Mouse (Mus musculus) lung, postnatal 0 days (tissue): ENCODE results near the gene Slc25a22. TPM values are rescaled to one million over a fixed set of nuclear protein-coding genes. Genes with fewer than 3 reads are reported as not detected.

ENCODE experiments used
- ATAC-seq: fragments of 200-750 bp; cut with Nextera tagmentation; 2 replicates; pipeline ENCODE4 v1.8.0; 2017; ENCODE audit warnings: moderate library complexity
- DNase-seq: peaks from one replicate; pipeline ENCODE4 v3.0.0-alpha.2; 2016; ENCODE audit warnings: low spot score
- H3K27ac ChIP-seq: fragments of 300-500 bp; sonication (generic); 2 replicates; pipeline ENCODE4 v1.5.1; 2014; ENCODE audit warnings: antibody characterized with exemption, mild to moderate bottlenecking, low read length, mixed read lengths
- H3K27me3 ChIP-seq: fragments of 300-500 bp; sonication (generic); replicated peaks from 2 replicates; pipeline ENCODE4 v1.6.1; 2014; ENCODE audit warnings: low read length, mixed read lengths; ENCODE audit not compliant: insufficient read depth
- H3K36me3 ChIP-seq: fragments of 300-500 bp; sonication (generic); 2 replicates; pipeline ENCODE4 v1.6.1; 2014; ENCODE audit warnings: low read length, mixed read lengths; ENCODE audit not compliant: insufficient read depth
- H3K4me1 ChIP-seq: fragments of 300-500 bp; sonication (generic); 2 replicates; pipeline ENCODE4 v1.6.1; 2014; ENCODE audit warnings: antibody characterized with exemption, low read depth, low read length, mixed read lengths; ENCODE audit not compliant: insufficient read depth
- H3K4me2 ChIP-seq: fragments of 300-500 bp; sonication (generic); replicated peaks from 2 replicates; pipeline ENCODE4 v1.6.1; 2014; ENCODE audit warnings: low read depth, mild to moderate bottlenecking, low read length, moderate library complexity, mixed read lengths
- H3K4me3 ChIP-seq: fragments of 300-500 bp; sonication (generic); 2 replicates; pipeline ENCODE4 v1.5.1; 2014; ENCODE audit warnings: low read depth, low read length
- H3K9ac ChIP-seq: fragments of 300-500 bp; sonication (generic); replicated peaks from 2 replicates; pipeline ENCODE4 v1.6.1; 2014; ENCODE audit warnings: low read depth, mild to moderate bottlenecking
- H3K9me3 ChIP-seq: fragments of 300-500 bp; sonication (generic); 2 replicates; pipeline ENCODE4 v1.6.1; 2016; ENCODE audit warnings: low read length, mixed read lengths
- CTCF ChIP-seq: IDR thresholded peaks from 2 replicates; pipeline ENCODE4 v1.5.1; 2016; ENCODE audit warnings: antibody characterized with exemption, mild to moderate bottlenecking
- EP300 ChIP-seq: IDR thresholded peaks from 2 replicates; pipeline ENCODE4 v1.6.1; 2016; ENCODE audit warnings: antibody characterized with exemption, mild to moderate bottlenecking, control low read depth
- WGBS: fragments of 180-500 bp; shearing (Covaris S2); extraction: QIAGEN DNeasy Blood & Tissue Kit; methylation state at CpG from one replicate; pipeline ENCODE4 v1.1.7; 2014; 5-methylcytosine and 5-hydroxymethylcytosine counted together
- polyA plus RNA-seq: library from polyadenylated mRNA; unstranded; fragments of >200 nt; fragmentation: Nextera tagmentation; extraction: Ambion mirVana; gene quantifications from 2 replicates; pipeline ENCODE4 v1.2.1, GENCODE M21; 2015

Slc25a22 gene
- polyA plus RNA-seq, 1 experiment from 2014 or later, result 12.3 TPM

DNA sequence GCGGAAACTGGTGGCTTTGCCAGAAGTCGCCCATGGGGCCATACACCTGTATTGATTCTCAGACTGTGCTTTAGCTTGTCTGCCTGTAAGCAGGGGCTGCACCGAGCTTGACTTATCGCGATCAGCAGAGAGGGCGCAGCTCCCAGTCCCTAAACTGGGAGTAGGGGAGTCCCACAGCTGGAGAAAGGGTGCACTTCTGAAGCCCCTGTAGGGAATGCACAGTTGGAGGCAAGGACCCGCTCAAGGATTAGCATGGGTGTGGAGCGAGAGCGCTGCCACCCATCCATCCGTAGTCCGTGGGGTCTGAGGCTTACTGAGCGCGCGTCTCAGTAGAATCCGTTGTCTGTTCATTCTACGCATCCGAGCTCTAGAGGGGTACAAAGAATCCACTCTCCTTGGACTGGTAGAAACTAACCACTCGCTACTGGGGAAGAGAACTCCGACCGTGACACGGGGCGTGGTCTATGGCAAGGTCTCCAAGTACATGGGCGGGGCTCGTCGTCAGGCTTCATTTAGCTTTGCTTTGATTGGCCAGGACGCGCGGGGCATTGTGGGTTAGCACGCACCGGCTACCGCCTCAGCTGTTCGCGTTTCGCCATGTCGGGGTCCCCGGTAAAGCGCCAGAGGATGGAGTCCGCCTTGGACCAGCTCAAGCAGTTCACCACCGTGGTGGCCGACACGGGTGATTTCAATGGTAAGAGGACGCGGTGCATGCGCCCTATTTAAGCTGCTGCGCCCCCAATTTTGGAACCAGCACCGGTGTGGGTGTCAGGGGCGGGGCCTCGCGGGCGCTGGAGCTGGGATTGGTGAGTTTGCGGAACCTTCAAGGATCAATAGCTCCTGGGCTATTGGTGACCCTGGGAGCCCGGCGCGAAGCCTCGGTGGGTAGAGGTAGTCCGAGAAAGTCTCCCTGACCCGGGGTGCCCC lies 45.8 kb downstream of the Slc25a22 start, which contains the start of gene Taldo1:
Gene Taldo1, plus strand, starts transcription at position 575 of the 927 bp plus-strand sequence.
- under 1% methylated on average over 57 of the region's 57 CpGs for WGBS
- ATAC-seq (peak; percentile 97), DNase-seq (peak; percentile 98)
- peak within 1 kb of the TSS; percentile 54 for H3K9ac ChIP-seq
- no peaks in the 10 kb centered on the region for H3K9me3 ChIP-seq
- H3K27me3 ChIP-seq, result no peaks in the 10 kb centered on the region
- TF ChIP-seq EP300 (no peak), CTCF (no peak)
- H3K4me2 ChIP-seq, result peak within 1 kb of the TSS; percentile 87
- 0 out of 2 replicates have a peak, but pooled peaks cover 9% of the 10 kb centered on the region for H3K36me3 ChIP-seq
- H3K4me3 ChIP-seq, result peak within 1 kb of the TSS; percentile 63
- peaks cover 8% of the 10 kb centered on the region; the same call in 1 of the 2 replicates for H3K4me1 ChIP-seq
- H3K27ac ChIP-seq, result peak within 1 kb of the TSS; percentile 75

DNA sequence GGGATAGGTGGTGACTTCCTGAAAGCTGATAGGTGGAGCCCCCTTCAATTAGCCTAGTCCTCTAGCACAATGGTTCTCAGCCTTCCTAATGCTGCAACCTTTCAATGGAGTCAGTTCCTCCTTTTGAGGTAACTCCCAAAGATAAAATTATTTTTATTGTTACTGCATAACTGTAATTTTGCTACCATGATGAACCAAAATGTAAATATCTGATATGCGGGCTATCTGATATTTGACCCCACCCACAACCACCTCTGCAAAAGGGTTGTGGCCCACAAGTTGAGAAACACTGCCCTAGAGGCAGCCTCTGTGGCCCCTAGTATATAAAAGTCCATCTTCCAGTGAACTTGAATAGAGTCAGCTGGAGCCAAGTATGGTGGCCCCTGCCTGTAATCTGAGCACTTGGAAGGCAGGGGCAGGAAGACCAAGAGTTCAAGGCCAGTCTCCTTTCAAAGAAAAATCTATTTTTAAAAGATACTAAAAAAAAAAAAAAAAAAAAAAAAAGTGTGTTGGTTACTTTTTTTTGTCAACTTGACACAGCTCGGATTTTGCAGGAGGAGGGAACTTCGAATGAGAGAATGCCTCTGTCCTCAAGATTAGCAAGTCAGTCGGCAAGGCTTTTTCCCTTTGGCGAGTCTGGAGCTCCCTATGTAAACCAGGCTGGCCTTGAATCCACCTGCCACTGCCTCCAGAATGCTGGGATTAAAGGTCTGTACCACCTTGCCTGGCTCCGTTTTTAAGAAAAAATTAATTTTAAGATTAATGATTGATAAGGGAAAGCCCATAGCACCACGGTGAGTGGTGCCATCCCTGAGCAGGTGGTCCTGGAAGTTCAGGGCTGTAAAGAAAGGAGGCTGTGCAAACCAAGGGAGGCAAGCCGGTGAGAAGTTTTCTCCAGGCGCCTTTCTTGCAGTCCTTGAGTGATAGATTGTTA lies 47.1 kb downstream of the Slc25a22 start:
- H3K4me2 ChIP-seq, result no peak overlapping the region
- H3K36me3 ChIP-seq, result no peaks in the 10 kb centered on the region
- H3K4me3 ChIP-seq, result no peak overlapping the region
- H3K9me3 ChIP-seq, result no peaks in the 10 kb centered on the region
- no peak overlapping the region for H3K27ac ChIP-seq
- TF ChIP-seq EP300, result no peak
- TF ChIP-seq CTCF, result no peak
- no peak for ATAC-seq
- 47% methylated on average over 9 of the region's 9 CpGs for WGBS
- DNase-seq, result no peak
- no peaks in the 10 kb centered on the region for H3K27me3 ChIP-seq
- H3K9ac ChIP-seq, result no peak overlapping the region
- H3K4me1 ChIP-seq, result peaks cover 8% of the 10 kb centered on the region; the same call in 1 of the 2 replicates

DNA sequence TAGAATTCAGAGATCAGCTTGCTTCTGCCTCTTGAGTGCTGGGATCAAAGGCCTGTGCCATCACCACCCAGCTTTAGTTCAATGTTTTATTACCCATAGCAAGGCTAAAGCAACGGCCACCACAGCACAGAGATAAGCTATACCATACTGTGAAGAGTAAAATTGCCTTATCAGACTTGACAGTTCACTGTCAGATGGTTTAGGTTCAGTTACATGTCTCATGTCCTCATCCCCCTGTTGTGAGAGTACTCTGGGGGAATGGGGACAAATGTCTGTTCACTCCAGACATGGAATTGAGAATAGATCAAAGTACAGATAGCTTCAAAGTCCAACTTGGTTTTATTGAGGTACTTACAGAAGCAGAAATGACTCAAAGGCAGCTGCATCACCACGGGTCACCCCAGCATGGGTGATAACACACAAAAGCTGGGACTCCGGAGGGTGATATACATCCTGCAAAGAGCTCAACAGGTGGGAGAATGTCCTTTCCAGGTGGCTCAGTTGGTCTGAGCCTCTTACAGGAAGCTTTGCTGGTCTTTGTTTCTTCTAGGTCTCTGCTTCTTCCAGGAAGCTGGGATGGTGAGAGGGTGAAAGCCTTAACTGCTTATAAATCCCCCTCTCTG lies 49.1 kb downstream of the Slc25a22 start:
- DNase-seq (no peak), ATAC-seq (no peak)
- Histone ChIP-seq H3K4me1 (peaks cover 8% of the 10 kb centered on the region; the same call in 1 of the 2 replicates), H3K9me3 (no peaks in the 10 kb centered on the region), H3K4me3 (no peak overlapping the region), H3K4me2 (no peak overlapping the region), H3K36me3 (no peaks in the 10 kb centered on the region), H3K27ac (no peak overlapping the region), H3K27me3 (no peaks in the 10 kb centered on the region), H3K9ac (no peak overlapping the region)
- no peak for TF ChIP-seq EP300
- TF ChIP-seq CTCF, result no peak
- WGBS, result 49% methylated on average over 3 of the region's 3 CpGs

DNA sequence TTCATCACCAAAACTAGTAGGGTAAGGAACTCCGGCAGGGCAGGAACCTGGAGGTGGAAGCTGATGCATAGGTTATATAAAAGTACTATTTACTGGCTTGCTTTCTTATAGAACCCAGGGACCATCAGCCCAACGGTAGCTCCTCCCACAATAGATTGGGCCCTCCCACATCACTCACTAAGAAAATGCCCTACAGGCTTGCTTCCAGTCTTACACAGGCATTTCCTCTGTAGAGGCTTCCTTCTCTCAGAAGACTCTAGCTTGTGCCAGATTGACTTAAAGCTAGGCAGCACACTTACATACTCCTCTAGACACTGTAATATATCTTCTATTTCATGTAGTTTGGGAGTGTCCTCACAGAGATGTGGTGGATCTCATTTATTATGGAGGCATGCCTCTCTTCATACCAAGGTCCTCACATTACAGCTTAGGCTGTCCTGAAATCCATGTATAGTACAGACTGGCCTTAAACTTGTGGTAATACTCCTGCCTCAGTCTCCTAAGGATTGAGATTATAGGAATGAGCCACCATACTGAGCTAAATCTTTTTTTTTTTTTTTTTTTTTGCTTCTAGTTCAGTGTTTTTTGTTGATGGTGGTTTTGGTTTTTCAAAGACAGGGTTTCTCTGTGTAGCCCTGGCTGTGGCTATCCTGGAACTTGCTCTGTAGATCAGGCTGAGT lies 49.7 kb downstream of the Slc25a22 start:
- H3K27ac ChIP-seq, result no peak overlapping the region
- no peak overlapping the region for H3K4me2 ChIP-seq
- H3K4me3 ChIP-seq, result no peak overlapping the region
- 45% methylated on average over 2 of the region's 2 CpGs for WGBS
- H3K27me3 ChIP-seq, result no peaks in the 10 kb centered on the region
- TF ChIP-seq EP300, result no peak
- TF ChIP-seq CTCF, result no peak
- no peaks in the 10 kb centered on the region for H3K9me3 ChIP-seq
- H3K9ac ChIP-seq, result no peak overlapping the region
- ATAC-seq, result no peak
- no peaks in the 10 kb centered on the region for H3K36me3 ChIP-seq
- peaks cover 8% of the 10 kb centered on the region; the same call in 1 of the 2 replicates for H3K4me1 ChIP-seq
- DNase-seq, result no peak

DNA sequence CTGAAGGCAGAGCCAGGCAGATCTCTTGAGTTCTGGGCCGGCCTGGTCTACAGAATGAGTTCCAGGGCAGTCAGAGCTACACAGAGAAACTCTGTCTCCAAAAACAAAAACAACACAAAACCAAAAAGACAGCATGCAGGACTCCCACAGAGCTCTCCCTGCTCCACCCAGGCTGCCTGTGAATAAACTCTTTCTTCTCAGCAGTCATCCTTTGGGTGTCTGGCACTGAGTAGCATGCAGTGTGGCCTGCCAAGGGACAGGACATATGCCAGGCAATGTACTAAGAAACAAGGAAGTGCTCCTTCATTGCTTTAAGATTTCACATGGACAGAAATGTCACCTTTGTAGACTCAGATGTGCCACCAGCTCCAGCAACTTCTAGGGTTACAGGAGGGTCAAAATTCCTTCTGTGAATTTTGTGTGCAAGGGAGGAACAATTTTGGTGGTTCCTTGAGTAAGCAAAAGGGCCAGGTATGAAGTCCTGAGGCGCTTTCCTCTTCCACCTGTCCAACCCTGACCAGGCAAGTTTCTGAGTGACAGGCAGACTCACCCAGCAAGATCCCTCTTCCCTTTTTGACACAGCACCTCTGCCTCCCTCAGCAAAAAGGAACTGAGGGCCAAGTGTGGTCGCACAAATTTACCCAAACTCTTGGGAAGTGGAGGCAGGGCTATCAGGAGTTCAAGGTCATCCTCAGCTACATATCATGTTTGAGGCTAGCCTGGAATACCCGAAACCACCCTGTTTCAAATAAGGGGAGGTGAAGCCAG lies 56.4 kb downstream of the Slc25a22 start:
- Histone ChIP-seq H3K36me3 (no peaks in the 10 kb centered on the region), H3K4me2 (no peak overlapping the region), H3K27ac (no peak overlapping the region), H3K9ac (no peak overlapping the region), H3K27me3 (no peaks in the 10 kb centered on the region), H3K4me1 (no peaks in the 10 kb centered on the region), H3K4me3 (no peak overlapping the region), H3K9me3 (no peaks in the 10 kb centered on the region)
- TF ChIP-seq CTCF (no peak), EP300 (no peak)
- WGBS, result 68% methylated on average over 4 of the region's 4 CpGs
- ATAC-seq, result no peak
- DNase-seq, result no peak

Other genes starting within 250 kb of the Slc25a22 start
- gene Hras, start 243.9 kb downstream of the Slc25a22 start, polyA plus RNA-seq, result 121 and 126 TPM in 2 replicates
- gene Lrrc56, start 243.7 kb downstream of the Slc25a22 start, polyA plus RNA-seq, result 6.8 and 7.4 TPM in 2 replicates
- gene Lmntd2, start 223.8 kb downstream of the Slc25a22 start, polyA plus RNA-seq, result 0.97 and 1.0 TPM in 2 replicates
- gene Rassf7, start 222.0 kb downstream of the Slc25a22 start, polyA plus RNA-seq, result 93.6 and 98.7 TPM in 2 replicates
- gene Phrf1, start 209.1 kb downstream of the Slc25a22 start, polyA plus RNA-seq, result 26.6 and 32.0 TPM in 2 replicates
- 12.6 and 15.8 TPM in 2 replicates for gene Irf7, start 171.4 kb downstream of the Slc25a22 start, polyA plus RNA-seq
- not detected in 2 replicates for gene Cdhr5, start 161.1 kb downstream of the Slc25a22 start, polyA plus RNA-seq
- 1.0 and 1.3 TPM in 2 replicates for gene Sct, start 158.8 kb downstream of the Slc25a22 start, polyA plus RNA-seq
- gene Drd4, start 145.9 kb downstream of the Slc25a22 start, polyA plus RNA-seq, result 0.12 and 0.17 TPM in 2 replicates
- 35.7 and 40.8 TPM in 2 replicates for gene Deaf1, start 110.2 kb downstream of the Slc25a22 start, polyA plus RNA-seq
- gene Tmem80, start 110.2 kb downstream of the Slc25a22 start, polyA plus RNA-seq, result 34.7 and 44.1 TPM in 2 replicates
- 67.6 and 73.1 TPM in 2 replicates for gene Eps8l2, start 99.0 kb downstream of the Slc25a22 start, polyA plus RNA-seq
- 260 and 276 TPM in 2 replicates for gene Taldo1, start 45.7 kb downstream of the Slc25a22 start, polyA plus RNA-seq
- gene Gatd1, start 23.8 kb downstream of the Slc25a22 start, polyA plus RNA-seq, result 49.8 and 52.3 TPM in 2 replicates
- gene Cend1, start 8.4 kb downstream of the Slc25a22 start, polyA plus RNA-seq, result 0.25 TPM in 2 replicates
- 1.7 and 1.8 TPM in 2 replicates for gene Pidd1, start 6.1 kb upstream of the Slc25a22 start, polyA plus RNA-seq
- gene Rplp2, start 9.5 kb upstream of the Slc25a22 start, polyA plus RNA-seq, result 878 and 910 TPM in 2 replicates
- 96.0 and 116 TPM in 2 replicates for gene Pnpla2, start 17.3 kb upstream of the Slc25a22 start, polyA plus RNA-seq
- 74.9 and 82.0 TPM in 2 replicates for gene Cracr2b, start 23.2 kb upstream of the Slc25a22 start, polyA plus RNA-seq
- gene Cd151, start 29.5 kb upstream of the Slc25a22 start, polyA plus RNA-seq, result 45.1 and 49.6 TPM in 2 replicates
- 48.0 and 50.5 TPM in 2 replicates for gene Polr2l, start 37.2 kb upstream of the Slc25a22 start, polyA plus RNA-seq
- 100 and 107 TPM in 2 replicates for gene Tspan4, start 37.3 kb upstream of the Slc25a22 start, polyA plus RNA-seq
- 15.6 and 20.2 TPM in 2 replicates for gene Chid1, start 102.0 kb upstream of the Slc25a22 start, polyA plus RNA-seq
- gene Ap2a2, start 124.3 kb upstream of the Slc25a22 start, polyA plus RNA-seq, result 42.6 and 45.5 TPM in 2 replicates
- gene Muc6, start 217.4 kb upstream of the Slc25a22 start, polyA plus RNA-seq, result 0.07 TPM in 2 replicates